Mouse (Mus musculus): ENCODE measurements around the gene H2al1f. TPM values are rescaled to one million over a fixed set of nuclear protein-coding genes. Genes with fewer than 3 reads are reported as not detected.
"Not testable (repeated sequence)": the region's sequence is repeated elsewhere in the genome, so short reads cannot be mapped to it uniquely, and the experiment has no call there.

H2al1f gene
- polyA plus RNA-seq (2012; rRNA removed) (not detected in 2 replicates), polyA plus RNA-seq (2014; fragmentation: Nextera tagmentation; extraction: Ambion mirVana) (not detected in 2 replicates)

DNA sequence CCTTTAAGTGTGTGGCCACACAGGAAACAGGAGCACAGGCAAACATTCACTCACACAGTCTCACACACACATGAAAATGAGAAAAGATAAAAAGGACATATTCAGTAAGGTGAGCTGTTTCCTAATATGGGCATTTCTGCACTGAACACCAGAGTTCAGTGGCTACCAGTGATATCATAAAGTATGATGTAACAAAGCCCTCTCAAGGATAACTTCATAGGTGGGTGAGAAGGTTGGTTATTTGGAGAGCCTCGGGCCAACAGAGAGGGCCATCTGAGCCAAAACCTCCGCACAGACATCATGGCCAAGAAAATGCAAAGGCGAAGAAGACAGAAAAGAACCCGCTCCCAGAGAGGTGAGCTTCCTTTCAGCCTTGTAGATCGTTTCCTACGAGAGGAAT is at the start of gene H2al1f:
Gene H2al1f, plus strand, starts transcription at position 301 of the 400 bp plus-strand sequence.
- not testable (repeated sequence) for H3K36me3 ChIP-seq (replicated peaks; ENCODE audit: control insufficient read depth, insufficient read depth, low read depth); DNase-seq (ENCODE audit: low read depth in 3 of 3, low spot score in 3 of 3); H3K27me3 ChIP-seq (ENCODE audit: control insufficient read depth, insufficient read depth, low read length); H3K9me3 ChIP-seq (ENCODE audit: control insufficient read depth, low read length); H3K9ac ChIP-seq (replicated peaks); H3K4me2 ChIP-seq (ENCODE audit: low read depth); H3K4me1 ChIP-seq (replicated peaks; ENCODE audit: control insufficient read depth in 2 of 2, insufficient read depth in 2 of 2, low read length in 1 of 2); H3K4me3 ChIP-seq (ENCODE audit: insufficient read depth in 1 of 2, low read depth in 2 of 2, low read length in 2 of 2); H3K27ac ChIP-seq; ATAC-seq (ENCODE audit: insufficient read depth)
- no CpG with 5 or more reads among the region's 6 CpGs for WGBS (ENCODE audit: insufficient replicate concordance)

DNA sequence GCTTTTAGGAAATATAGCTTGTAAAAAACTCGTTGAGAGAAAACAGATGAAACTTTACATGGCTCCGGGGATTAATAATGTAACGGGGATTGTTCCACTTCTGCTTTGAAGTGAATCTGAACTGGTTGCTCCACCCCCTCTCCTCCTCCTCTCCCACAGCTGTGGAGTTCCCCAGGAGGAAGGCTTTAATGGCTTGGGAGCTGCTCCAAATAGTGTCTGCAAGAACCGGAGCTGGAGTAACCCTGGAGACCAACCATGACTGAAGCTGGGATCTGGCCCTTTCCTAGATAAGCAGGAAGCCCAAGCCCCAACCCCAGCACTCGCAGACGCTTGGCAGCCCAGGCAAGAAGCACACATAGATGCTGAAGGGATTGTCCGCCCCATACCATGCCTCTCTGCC is 47.2 kb upstream of the H2al1f start:
- ATAC-seq (ENCODE audit: insufficient read depth) = no peak
- no peak overlapping the region for H3K4me3 ChIP-seq (ENCODE audit: insufficient read depth in 1 of 2, low read depth in 2 of 2, low read length in 2 of 2)

DNA sequence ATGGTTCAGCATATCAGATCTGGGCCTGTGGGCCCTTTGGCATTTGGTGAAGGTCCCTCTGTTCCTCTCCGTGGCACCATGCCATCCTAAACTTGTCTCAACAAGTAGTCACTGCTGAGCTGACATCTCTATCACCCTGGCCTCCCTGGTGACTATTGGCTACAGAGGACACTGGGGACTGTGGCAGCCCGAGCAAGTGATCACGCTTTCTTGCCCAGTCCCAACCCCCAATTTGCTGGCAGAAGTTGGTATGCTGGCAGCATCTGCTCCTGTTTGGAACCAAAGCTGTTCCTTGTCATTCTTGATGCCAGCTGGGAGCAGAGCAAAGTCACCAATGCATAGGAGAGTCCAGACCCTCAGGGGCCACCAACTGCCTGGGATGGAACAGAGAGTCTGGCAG is 45.9 kb upstream of the H2al1f start:
- Histone ChIP-seq H3K4me2 (ENCODE audit: low read depth) (no peak overlapping the region), H3K36me3 (replicated peaks; ENCODE audit: control insufficient read depth, insufficient read depth, low read depth) (no peaks in the 10 kb centered on the region), H3K27ac (no peak overlapping the region), H3K4me1 (replicated peaks; ENCODE audit: control insufficient read depth in 2 of 2, insufficient read depth in 2 of 2, low read length in 1 of 2) (no peaks in the 10 kb centered on the region), H3K9me3 (ENCODE audit: control insufficient read depth, low read length) (no peaks in the 10 kb centered on the region), H3K4me3 (ENCODE audit: insufficient read depth in 1 of 2, low read depth in 2 of 2, low read length in 2 of 2) (no peak overlapping the region), H3K9ac (replicated peaks) (no peak overlapping the region), H3K27me3 (ENCODE audit: control insufficient read depth, insufficient read depth, low read length) (no peaks in the 10 kb centered on the region)
- no peak for TF ChIP-seq EP300 (IDR thresholded peaks at IDR 0.05; ENCODE audit: low read depth)
- ATAC-seq (ENCODE audit: insufficient read depth) (no peak), DNase-seq (ENCODE audit: low read depth in 3 of 3, low spot score in 3 of 3) (no peak)
- WGBS (ENCODE audit: insufficient replicate concordance) = 78% methylated on average over 3 of the region's 3 CpGs

More for the DNA sequence above, 47.2 kb upstream of the H2al1f start:
- H3K4me2 ChIP-seq (ENCODE audit: low read depth) = no peak overlapping the region
- H3K36me3 ChIP-seq (replicated peaks; ENCODE audit: control insufficient read depth, insufficient read depth, low read depth) = no peaks in the 10 kb centered on the region
- H3K9me3 ChIP-seq (ENCODE audit: control insufficient read depth, low read length) = no peaks in the 10 kb centered on the region
- no peak overlapping the region for H3K27ac ChIP-seq
- H3K27me3 ChIP-seq (ENCODE audit: control insufficient read depth, insufficient read depth, low read length) = no peaks in the 10 kb centered on the region
- TF ChIP-seq CTCF (IDR thresholded peaks at IDR 0.05; ENCODE audit: low read depth) (no peak), EP300 (IDR thresholded peaks at IDR 0.05; ENCODE audit: low read depth) (no peak)
- no peak for DNase-seq (ENCODE audit: low read depth in 3 of 3, low spot score in 3 of 3)
- no peak overlapping the region for H3K9ac ChIP-seq (replicated peaks)
- no peaks in the 10 kb centered on the region for H3K4me1 ChIP-seq (replicated peaks; ENCODE audit: control insufficient read depth in 2 of 2, insufficient read depth in 2 of 2, low read length in 1 of 2)
- WGBS (ENCODE audit: insufficient replicate concordance) = 46% methylated on average over 7 of the region's 7 CpGs

DNA sequence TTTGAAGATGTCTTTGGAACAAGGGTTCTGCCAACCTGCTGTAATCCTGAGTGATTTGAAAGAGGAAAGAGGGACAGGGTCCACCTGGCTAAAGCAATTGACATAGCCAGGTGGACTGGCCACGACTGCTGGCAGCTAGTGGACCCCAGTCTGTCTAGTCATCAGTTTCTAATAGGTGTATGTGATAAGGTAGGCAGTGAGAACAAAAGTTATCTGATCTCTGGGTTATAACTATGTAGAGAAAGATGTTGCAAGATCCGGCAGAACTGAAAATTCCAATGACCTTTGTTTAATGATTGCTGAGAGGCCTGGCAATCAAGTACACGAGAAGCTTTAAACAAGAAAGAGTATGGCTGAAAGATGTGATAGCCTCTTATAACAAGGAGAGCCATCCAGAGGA is 41.8 kb upstream of the H2al1f start:
- H3K9ac ChIP-seq (replicated peaks) = no peak overlapping the region
- no peak overlapping the region for H3K27ac ChIP-seq
- DNase-seq (ENCODE audit: low read depth in 3 of 3, low spot score in 3 of 3) (no peak), ATAC-seq (ENCODE audit: insufficient read depth) (no peak)
- H3K9me3 ChIP-seq (ENCODE audit: control insufficient read depth, low read length) = no peaks in the 10 kb centered on the region
- TF ChIP-seq EP300 (IDR thresholded peaks at IDR 0.05; ENCODE audit: low read depth) (no peak), CTCF (IDR thresholded peaks at IDR 0.05; ENCODE audit: low read depth) (no peak)
- H3K4me3 ChIP-seq (ENCODE audit: insufficient read depth in 1 of 2, low read depth in 2 of 2, low read length in 2 of 2) = no peak overlapping the region
- H3K4me1 ChIP-seq (replicated peaks; ENCODE audit: control insufficient read depth in 2 of 2, insufficient read depth in 2 of 2, low read length in 1 of 2) = no peaks in the 10 kb centered on the region
- no peak overlapping the region for H3K4me2 ChIP-seq (ENCODE audit: low read depth)
- no peaks in the 10 kb centered on the region for H3K27me3 ChIP-seq (ENCODE audit: control insufficient read depth, insufficient read depth, low read length)
- H3K36me3 ChIP-seq (replicated peaks; ENCODE audit: control insufficient read depth, insufficient read depth, low read depth) = no peaks in the 10 kb centered on the region
- 57% methylated on average over 3 of the region's 3 CpGs for WGBS (ENCODE audit: insufficient replicate concordance)

DNA sequence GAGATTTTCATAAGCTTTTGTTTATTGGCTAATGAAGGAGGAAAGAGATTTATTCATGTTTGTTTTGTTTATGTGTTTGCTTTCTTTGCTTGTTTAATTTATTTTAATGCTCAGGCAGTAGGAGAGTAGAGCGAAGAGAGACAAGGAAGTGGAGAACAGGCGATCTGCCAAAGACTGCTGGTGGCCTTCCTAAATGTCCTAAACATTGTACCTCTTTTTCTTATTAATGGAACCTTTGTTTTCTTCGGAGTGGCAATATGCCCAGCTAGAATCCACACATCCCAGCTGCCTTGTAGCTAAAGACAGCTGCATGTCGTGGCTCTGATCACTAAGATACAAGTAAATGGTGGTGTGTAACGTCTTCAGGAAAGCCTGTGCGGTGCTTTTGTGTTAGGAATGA is 37.9 kb upstream of the H2al1f start:
- ATAC-seq (ENCODE audit: insufficient read depth) (no peak), DNase-seq (ENCODE audit: low read depth in 3 of 3, low spot score in 3 of 3) (no peak)
- no peak overlapping the region for H3K4me2 ChIP-seq (ENCODE audit: low read depth)
- H3K9me3 ChIP-seq (ENCODE audit: control insufficient read depth, low read length) = no peaks in the 10 kb centered on the region
- no peaks in the 10 kb centered on the region for H3K27me3 ChIP-seq (ENCODE audit: control insufficient read depth, insufficient read depth, low read length)
- WGBS (ENCODE audit: insufficient replicate concordance) = 50% methylated on average over 6 of the region's 6 CpGs
- TF ChIP-seq EP300 (IDR thresholded peaks at IDR 0.05; ENCODE audit: low read depth) = no peak
- no peak for TF ChIP-seq CTCF (IDR thresholded peaks at IDR 0.05; ENCODE audit: low read depth)
- H3K4me1 ChIP-seq (replicated peaks; ENCODE audit: control insufficient read depth in 2 of 2, insufficient read depth in 2 of 2, low read length in 1 of 2) = no peaks in the 10 kb centered on the region
- no peaks in the 10 kb centered on the region for H3K36me3 ChIP-seq (replicated peaks; ENCODE audit: control insufficient read depth, insufficient read depth, low read depth)
- H3K9ac ChIP-seq (replicated peaks) = no peak overlapping the region
- no peak overlapping the region for H3K27ac ChIP-seq
- H3K4me3 ChIP-seq (ENCODE audit: insufficient read depth in 1 of 2, low read depth in 2 of 2, low read length in 2 of 2) = no peak overlapping the region
